Comparison of ENCODE assay signal across 19 mouse cellular contexts in genomic region chr17:79398416-79398815, GRCm38 (mm10).
"Had no signal": no experiment of that assay in that cellular context is flagged by ENCODE, and none has a peak within 500 bp of the region (broad histone marks: within the 10 kb centered on the region; RNA-seq: fewer than 3 reads in every experiment).

No protein-coding gene starts in this region.

- H3K4me1 ChIP-seq: megakaryocyte, embryonic 14.5 days; midbrain, embryonic 13.5 days; midbrain, embryonic 15.5 days; neural tube, embryonic 13.5 days; neural tube, embryonic 15.5 days; stomach, embryonic 15.5 days had no signal

- H3K36me3 ChIP-seq: midbrain, embryonic 13.5 days; midbrain, embryonic 15.5 days; neural tube, embryonic 13.5 days; neural tube, embryonic 15.5 days; stomach, embryonic 15.5 days had no signal

- H3K27me3 ChIP-seq: megakaryocyte, embryonic 14.5 days; midbrain, embryonic 13.5 days; midbrain, embryonic 15.5 days; neural tube, embryonic 13.5 days; neural tube, embryonic 15.5 days; stomach, embryonic 15.5 days had no signal

- ATAC-seq: midbrain, embryonic 13.5 days; midbrain, embryonic 15.5 days had no signal

- DNase-seq: lung, adult 18-20 months; lung, embryonic 14.5 days; lung, postnatal 10 days; lung, postnatal 4 days; retina, postnatal 1 day; right cerebral cortex, adult 18-20 months; right cerebral cortex, postnatal 25 days; right cerebral cortex, postnatal 4 days; thymus, adult 2 months; thymus, postnatal 25 days; thymus, postnatal 4 days had no signal

- H3K9me3 ChIP-seq: megakaryocyte, embryonic 14.5 days; midbrain, embryonic 13.5 days; midbrain, embryonic 15.5 days; neural tube, embryonic 13.5 days; neural tube, embryonic 15.5 days; stomach, embryonic 15.5 days had no signal

- H3K4me2 ChIP-seq: lung, embryonic 14.5 days; midbrain, embryonic 11.5 days; midbrain, embryonic 13.5 days; midbrain, embryonic 15.5 days; neural tube, embryonic 13.5 days; neural tube, embryonic 15.5 days; stomach, embryonic 15.5 days had no signal

- H3K4me3 ChIP-seq: megakaryocyte, embryonic 14.5 days; midbrain, embryonic 13.5 days; midbrain, embryonic 15.5 days; neural tube, embryonic 13.5 days; neural tube, embryonic 15.5 days; stomach, embryonic 15.5 days had no signal

- H3K9ac ChIP-seq: lung, embryonic 14.5 days; midbrain, embryonic 13.5 days; midbrain, embryonic 15.5 days; neural tube, embryonic 13.5 days; neural tube, embryonic 15.5 days; stomach, embryonic 15.5 days had no signal

- H3K27ac ChIP-seq: midbrain, embryonic 13.5 days; midbrain, embryonic 15.5 days; neural tube, embryonic 13.5 days; neural tube, embryonic 15.5 days; stomach, embryonic 15.5 days; stomach, postnatal 0 days had no signal
